8 mouse cellular contexts compared by ENCODE assay signal in genomic region chr7:130546421-130546790, GRCm38 (mm10). TPM values are rescaled to one million over a fixed set of nuclear protein-coding genes. Genes with fewer than 3 reads are reported as not detected.
DNase-seq lines count a peak whose midpoint lies in the region; ATAC-seq and TF ChIP-seq lines count a peak whose summit lies in the region.

No protein-coding gene starts in this region.

- WGBS in lung, embryonic 14.5 days, result 6% methylated on average over 7 of the region's 7 CpGs
- WGBS in embryonic facial prominence, embryonic 14.5 days, result 3% methylated on average over 7 of the region's 7 CpGs
- WGBS in intestine, embryonic 15.5 days, result 2% methylated on average over 7 of the region's 7 CpGs
- WGBS in neural tube, embryonic 12.5 days, result 9% methylated on average over 7 of the region's 7 CpGs

- no peaks in the 10 kb centered on the region for H3K27me3 ChIP-seq in lung, embryonic 14.5 days (ENCODE audit: insufficient read depth, low read length)
- no peaks in the 10 kb centered on the region for H3K27me3 ChIP-seq in embryonic facial prominence, embryonic 14.5 days (replicated peaks; ENCODE audit: control insufficient read depth, insufficient read depth, low read length)
- no peaks in the 10 kb centered on the region for H3K27me3 ChIP-seq in intestine, embryonic 15.5 days (replicated peaks)
- no peaks in the 10 kb centered on the region for H3K27me3 ChIP-seq in neural tube, embryonic 12.5 days (replicated peaks)

- TF ChIP-seq CTCF in lung, embryonic 14.5 days (IDR thresholded peaks at IDR 0.05; ENCODE audit: low read depth), result no peak

- H3K4me2 ChIP-seq in lung, embryonic 14.5 days, result peak overlapping the region; percentile 82
- peak overlapping the region; percentile 87 for H3K4me2 ChIP-seq in embryonic facial prominence, embryonic 14.5 days (ENCODE audit: low read depth, low read length)
- H3K4me2 ChIP-seq in intestine, embryonic 15.5 days (replicated peaks), result peak overlapping the region; percentile 76
- H3K4me2 ChIP-seq in neural tube, embryonic 12.5 days (replicated peaks), result peak overlapping the region; percentile 83

- ATAC-seq in lung, embryonic 14.5 days (ENCODE audit: insufficient read depth), result no peak
- no peak for ATAC-seq in embryonic facial prominence, embryonic 14.5 days (ENCODE audit: low read depth)
- no peak for ATAC-seq in intestine, embryonic 15.5 days
- ATAC-seq in neural tube, embryonic 12.5 days (ENCODE audit: low FRiP score, low read depth), result no peak; the same call in 1 of the 2 replicates

- H3K27ac ChIP-seq in lung, embryonic 14.5 days (ENCODE audit: low read depth), result peak overlapping the region; percentile 100
- H3K27ac ChIP-seq in embryonic facial prominence, embryonic 14.5 days (replicated peaks; ENCODE audit: low read depth, low read length), result peak overlapping the region; percentile 99
- peak overlapping the region; percentile 100 for H3K27ac ChIP-seq in intestine, embryonic 15.5 days
- H3K27ac ChIP-seq in neural tube, embryonic 12.5 days, result peak overlapping the region; percentile 97

- peak overlapping the region; percentile 93 for H3K9ac ChIP-seq in lung, embryonic 14.5 days
- H3K9ac ChIP-seq in embryonic facial prominence, embryonic 14.5 days (ENCODE audit: low read depth, low read length), result peak overlapping the region; percentile 98
- H3K9ac ChIP-seq in intestine, embryonic 15.5 days, result peak overlapping the region; percentile 99
- peak overlapping the region; percentile 89 for H3K9ac ChIP-seq in neural tube, embryonic 12.5 days

- H3K4me3 ChIP-seq in lung, embryonic 14.5 days (ENCODE audit: low read depth, low read length), result peak overlapping the region; percentile 84
- peak overlapping the region; percentile 94 for H3K4me3 ChIP-seq in embryonic facial prominence, embryonic 14.5 days (ENCODE audit: low read depth, low read length)
- peak overlapping the region; percentile 98 for H3K4me3 ChIP-seq in intestine, embryonic 15.5 days (replicated peaks)
- H3K4me3 ChIP-seq in neural tube, embryonic 12.5 days, result peak overlapping the region; percentile 83

- no peak for DNase-seq in lung, embryonic 14.5 days
- DNase-seq in lung, postnatal 25 days (ENCODE audit: low spot score), result no peak
- DNase-seq in embryonic facial prominence, embryonic 14.5 days (ENCODE audit: low spot score), result no peak
- no peak for DNase-seq in right cerebral cortex, postnatal 4 days
- DNase-seq in adrenal gland, postnatal 14 days, result no peak
- DNase-seq in MN1 (ENCODE audit: low spot score), result no peak

- H3K9me3 ChIP-seq in lung, embryonic 14.5 days (ENCODE audit: low read depth, low read length), result no peaks in the 10 kb centered on the region
- H3K9me3 ChIP-seq in embryonic facial prominence, embryonic 14.5 days (ENCODE audit: control insufficient read depth, low read length), result 0 out of 2 replicates have a peak, but pooled peaks cover 4% of the 10 kb centered on the region
- H3K9me3 ChIP-seq in intestine, embryonic 15.5 days, result no peaks in the 10 kb centered on the region
- H3K9me3 ChIP-seq in neural tube, embryonic 12.5 days, result no peaks in the 10 kb centered on the region

- H3K36me3 ChIP-seq in lung, embryonic 14.5 days (ENCODE audit: insufficient read depth), result peaks cover 35% of the 10 kb centered on the region
- peaks cover 38% of the 10 kb centered on the region for H3K36me3 ChIP-seq in embryonic facial prominence, embryonic 14.5 days (ENCODE audit: control insufficient read depth, insufficient read depth, low read length)
- peaks cover 8% of the 10 kb centered on the region for H3K36me3 ChIP-seq in intestine, embryonic 15.5 days
- H3K36me3 ChIP-seq in neural tube, embryonic 12.5 days, result peaks cover 32% of the 10 kb centered on the region

- H3K4me1 ChIP-seq in lung, embryonic 14.5 days (ENCODE audit: insufficient read depth), result no peaks in the 10 kb centered on the region
- peaks cover 11% of the 10 kb centered on the region for H3K4me1 ChIP-seq in embryonic facial prominence, embryonic 14.5 days (ENCODE audit: control insufficient read depth, insufficient read depth, low read length)
- 0 out of 2 replicates have a peak, but pooled peaks cover 3% of the 10 kb centered on the region for H3K4me1 ChIP-seq in intestine, embryonic 15.5 days (replicated peaks)
- H3K4me1 ChIP-seq in neural tube, embryonic 12.5 days, result peaks cover 11% of the 10 kb centered on the region

RNA-seq across cellular contexts. Expression of gene Ate1, which starts 26.2 kb away (rescaled TPM):
- polyA plus RNA-seq in lung, embryonic 14.5 days (2014; fragmentation: Nextera tagmentation; extraction: Ambion mirVana), result 70.6 and 72.9 TPM in 2 replicates
- polyA plus RNA-seq in embryonic facial prominence, embryonic 14.5 days (2014; fragmentation: Nextera tagmentation; extraction: Ambion mirVana), result 57.9 and 60.4 TPM in 2 replicates
- polyA plus RNA-seq in intestine, embryonic 15.5 days (2015; fragmentation: Nextera tagmentation; extraction: Ambion mirVana), result 53.9 and 57.5 TPM in 2 replicates
- 62.7 and 71.6 TPM in 2 replicates for polyA plus RNA-seq in neural tube, embryonic 12.5 days (2016; fragmentation: Nextera tagmentation; extraction: Ambion mirVana)
- 35.5 and 38.9 TPM in 2 replicates for total RNA-seq in adrenal gland, postnatal 14 days (2021)

RNA-seq across cellular contexts. Expression of gene Nsmce4a, which starts 26.5 kb away (rescaled TPM):
- polyA plus RNA-seq in lung, embryonic 14.5 days (2014; fragmentation: Nextera tagmentation; extraction: Ambion mirVana), result 185 and 192 TPM in 2 replicates
- 142 and 159 TPM in 2 replicates for polyA plus RNA-seq in embryonic facial prominence, embryonic 14.5 days (2014; fragmentation: Nextera tagmentation; extraction: Ambion mirVana)
- polyA plus RNA-seq in intestine, embryonic 15.5 days (2015; fragmentation: Nextera tagmentation; extraction: Ambion mirVana), result 138 and 146 TPM in 2 replicates
- 138 and 143 TPM in 2 replicates for polyA plus RNA-seq in neural tube, embryonic 12.5 days (2016; fragmentation: Nextera tagmentation; extraction: Ambion mirVana)
- 59.6 and 66.0 TPM in 2 replicates for total RNA-seq in adrenal gland, postnatal 14 days (2021)

RNA-seq across cellular contexts. Expression of gene Tacc2, which starts 30.8 kb away (rescaled TPM):
- polyA plus RNA-seq in lung, embryonic 14.5 days (2014; fragmentation: Nextera tagmentation; extraction: Ambion mirVana), result 32.6 and 33.8 TPM in 2 replicates
- polyA plus RNA-seq in embryonic facial prominence, embryonic 14.5 days (2014; fragmentation: Nextera tagmentation; extraction: Ambion mirVana), result 42.2 and 44.4 TPM in 2 replicates
- polyA plus RNA-seq in intestine, embryonic 15.5 days (2015; fragmentation: Nextera tagmentation; extraction: Ambion mirVana), result 27.2 and 27.8 TPM in 2 replicates
- polyA plus RNA-seq in neural tube, embryonic 12.5 days (2016; fragmentation: Nextera tagmentation; extraction: Ambion mirVana), result 74.3 and 85.5 TPM in 2 replicates
- 25.5 and 27.4 TPM in 2 replicates for total RNA-seq in adrenal gland, postnatal 14 days (2021)
